Mouse (Mus musculus) brain, embryonic 18.5 days (tissue): ENCODE data around the gene Utp11.

ENCODE experiments used
- DNase-seq: peaks from one replicate; pipeline ENCODE4 v3.0.0-alpha.2; 2012; ENCODE audit warnings: low read depth, low spot score

The Utp11 gene

DNA sequence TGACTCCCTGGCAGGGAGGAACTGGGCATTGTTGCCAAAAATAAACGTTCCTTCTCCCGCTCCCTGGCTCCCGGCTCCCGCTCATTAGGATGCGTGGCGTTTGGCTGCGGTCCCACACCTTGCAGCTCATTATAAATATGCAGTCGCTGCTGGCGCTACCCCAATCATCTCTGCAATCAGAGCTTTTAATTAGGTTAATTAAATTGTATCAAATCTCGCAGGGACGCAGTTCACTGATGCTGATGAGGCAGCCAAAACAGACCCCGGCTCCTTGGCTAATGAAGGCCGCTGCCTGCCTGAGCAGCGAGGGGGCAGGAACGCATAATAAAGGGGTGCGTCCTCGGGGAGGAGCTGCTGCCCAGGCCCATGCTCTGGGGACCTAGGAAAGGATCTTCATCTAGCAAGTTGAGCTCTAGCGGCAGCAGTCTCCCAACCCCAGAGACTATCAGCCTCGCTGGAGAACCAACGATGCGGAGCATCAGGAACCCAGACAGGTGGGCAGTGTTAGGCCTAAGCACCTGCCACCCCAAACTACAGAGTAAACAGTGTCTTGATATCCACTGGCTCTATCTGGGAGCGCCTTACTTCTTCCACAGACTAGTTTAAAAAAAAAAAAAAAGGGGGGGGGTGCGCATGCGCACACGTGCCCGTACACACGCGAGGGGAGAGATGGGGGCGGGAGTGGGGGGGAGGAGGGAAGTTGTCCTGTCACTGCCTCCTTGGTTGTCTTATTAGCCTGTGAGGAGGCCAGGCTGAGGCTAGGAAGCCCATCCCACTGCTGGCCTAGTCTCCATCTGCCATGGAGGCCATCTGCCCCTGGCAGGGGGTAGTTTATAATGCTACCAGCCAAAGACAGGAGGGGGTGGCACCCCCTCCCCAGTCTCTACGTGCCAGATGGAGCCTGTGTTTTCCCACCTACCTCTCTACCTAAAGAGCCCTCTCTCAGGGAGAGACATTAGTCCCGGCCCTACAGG, 20.8 kb downstream of the Utp11 start:
- DNase-seq, result peak; percentile 59

DNA sequence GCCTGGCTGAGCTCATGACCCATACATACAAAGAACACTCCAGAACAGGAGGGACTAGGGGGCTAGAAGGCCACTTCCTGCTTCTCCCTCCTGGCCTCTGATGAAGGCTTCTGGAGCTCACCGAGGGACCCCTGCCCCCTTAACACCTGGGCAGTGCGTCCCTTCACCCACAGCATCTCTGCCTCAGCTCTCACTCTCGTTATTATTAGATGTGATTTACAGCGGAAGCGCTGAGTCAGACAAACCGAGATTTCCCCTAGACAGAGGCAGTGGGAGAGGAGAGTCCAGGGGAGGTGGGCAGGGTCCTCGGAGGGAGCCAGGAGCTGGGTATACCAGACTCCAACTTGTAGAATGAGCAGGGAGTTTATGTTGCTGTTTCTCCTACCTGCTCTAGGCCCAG, 21.8 kb downstream of the Utp11 start:
- DNase-seq, result no peak

DNA sequence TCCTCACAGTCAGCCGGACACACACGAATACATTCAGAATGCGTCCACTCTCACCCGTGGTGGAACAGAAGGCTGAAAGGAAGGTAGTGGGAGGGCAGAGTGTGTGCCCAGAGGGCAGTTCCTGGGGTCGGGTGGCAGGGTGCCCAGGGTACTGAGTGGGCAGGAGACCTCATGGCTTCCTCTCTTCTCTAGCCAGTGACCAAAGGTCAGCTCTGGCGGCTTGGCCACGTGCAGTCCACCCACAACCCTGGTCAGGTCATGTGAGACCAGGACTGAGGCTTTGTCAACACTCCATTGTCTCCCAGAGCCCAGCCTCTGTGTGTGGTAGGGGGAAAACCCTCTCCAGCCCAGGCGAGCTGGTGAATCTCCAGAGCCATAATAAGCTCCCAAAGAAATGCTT, 23.2 kb downstream of the Utp11 start:
- no peak for DNase-seq

GRCm38 (mm10) chr4:124668078-124668477, 25.3 kb downstream of the Utp11 start:
- no peak for DNase-seq

DNA sequence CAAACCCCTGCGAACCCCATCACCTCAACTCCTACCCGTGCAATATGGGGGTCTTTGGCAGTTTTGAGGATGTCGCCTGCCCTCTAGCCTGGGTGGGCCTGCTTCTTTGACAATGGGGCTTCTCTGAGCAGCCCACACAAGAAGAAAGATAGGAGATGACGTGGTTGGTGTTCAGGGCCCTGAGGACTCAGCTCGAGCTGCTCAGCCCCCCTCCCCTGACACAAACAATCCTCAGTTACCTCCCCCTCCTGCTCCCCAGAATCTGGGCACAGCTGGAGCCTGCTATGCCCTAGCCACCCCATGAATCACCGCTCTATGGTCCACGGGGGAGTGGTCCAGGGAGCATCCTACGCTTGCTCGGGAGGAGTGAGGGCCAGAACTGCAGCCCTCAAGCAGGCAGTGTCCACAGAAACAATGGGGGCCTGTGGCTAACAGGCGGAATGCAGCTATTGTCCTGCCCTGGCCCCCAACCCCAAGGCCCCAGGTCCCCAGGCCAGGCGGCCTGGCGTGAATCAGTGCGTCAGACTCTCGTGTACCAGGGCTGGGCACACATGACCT, 25.8 kb downstream of the Utp11 start:
- no peak for DNase-seq

DNA sequence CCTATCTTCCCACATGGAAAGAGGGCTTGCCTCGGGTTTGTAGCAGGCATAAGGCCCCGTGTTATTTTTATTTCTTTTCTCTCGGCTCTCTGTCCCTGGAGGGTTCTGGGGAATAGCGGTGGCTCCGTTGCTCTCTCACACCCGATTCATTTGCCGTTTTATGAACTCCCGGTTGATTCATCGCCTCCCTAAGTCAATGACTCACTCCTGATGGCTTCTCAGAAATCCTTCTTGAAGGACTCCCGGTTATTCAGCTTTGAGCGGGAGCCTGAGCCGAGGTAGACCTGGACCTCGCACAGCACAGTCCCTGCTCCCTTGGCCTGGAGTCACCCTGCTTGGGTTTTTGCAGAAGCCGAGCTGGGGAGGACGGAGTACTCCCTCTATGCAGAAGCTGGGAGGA, 28.8 kb downstream of the Utp11 start:
- DNase-seq, result no peak

GRCm38 (mm10) chr4:124664185-124664584, 29.2 kb downstream of the Utp11 start:
- DNase-seq, result no peak

- no peak for DNase-seq
Observed at GRCm38 (mm10) chr4:124663034-124663433, 30.4 kb downstream of the Utp11 start.

GRCm38 (mm10) chr4:124660603-124661002, 32.8 kb downstream of the Utp11 start:
- no peak for DNase-seq

GRCm38 (mm10) chr4:124659251-124660217, 33.9 kb downstream of the Utp11 start:
- DNase-seq, result no peak

GRCm38 (mm10) chr4:124658412-124658851, 35.0 kb downstream of the Utp11 start:
- DNase-seq, result no peak

- no peak for DNase-seq
Observed at GRCm38 (mm10) chr4:124657781-124658180, 35.6 kb downstream of the Utp11 start.

GRCm38 (mm10) chr4:124656854-124657650, 36.3 kb downstream of the Utp11 start:
- peak; percentile 85 for DNase-seq

DNA sequence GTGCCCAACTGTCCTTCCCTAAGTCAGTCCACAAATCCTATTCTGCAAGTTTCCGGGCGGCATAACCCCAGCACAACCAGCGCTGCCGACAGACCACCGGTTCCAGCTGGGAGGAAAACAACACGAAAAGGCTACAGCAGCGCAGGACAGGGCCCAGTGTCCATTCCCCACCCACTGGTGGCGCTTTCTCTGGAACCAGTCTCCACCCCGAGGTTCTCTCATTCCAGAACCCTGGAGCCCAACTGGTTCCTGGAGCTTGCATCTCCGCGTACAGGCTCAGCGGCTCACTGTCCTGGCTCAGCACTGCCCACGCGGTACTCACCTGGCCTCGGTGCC, 36.9 kb downstream of the Utp11 start, which contains the start of gene Pou3f1:
Gene Pou3f1 (plus strand): TSS at position 290 of the 336 bp plus-strand sequence.
- no peak for DNase-seq

GRCm38 (mm10) chr4:124652886-124653285, 40.5 kb downstream of the Utp11 start:
- DNase-seq, result no peak

DNA sequence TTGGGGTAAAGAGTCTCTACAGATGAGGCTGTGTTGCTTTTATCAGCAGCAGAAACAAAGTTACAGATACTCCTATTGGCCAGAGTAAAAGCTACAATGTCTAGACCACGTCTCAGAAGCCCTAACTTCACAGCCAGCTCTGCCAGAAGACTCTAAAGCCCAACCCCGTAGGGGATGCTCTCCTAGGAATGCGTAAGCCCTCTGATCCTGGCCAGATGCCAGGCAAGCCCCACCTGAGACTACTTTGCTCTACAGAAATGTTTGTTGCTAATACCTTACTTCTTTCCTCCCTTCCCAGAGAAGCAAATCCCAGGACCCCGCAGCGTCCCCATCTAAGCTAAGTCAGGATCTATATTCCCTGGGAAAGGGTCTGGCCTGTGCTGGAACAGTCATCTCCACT, 45.5 kb downstream of the Utp11 start:
- no peak for DNase-seq

- no peak for DNase-seq
Observed at GRCm38 (mm10) chr4:124646591-124646990, 46.8 kb downstream of the Utp11 start.

DNA sequence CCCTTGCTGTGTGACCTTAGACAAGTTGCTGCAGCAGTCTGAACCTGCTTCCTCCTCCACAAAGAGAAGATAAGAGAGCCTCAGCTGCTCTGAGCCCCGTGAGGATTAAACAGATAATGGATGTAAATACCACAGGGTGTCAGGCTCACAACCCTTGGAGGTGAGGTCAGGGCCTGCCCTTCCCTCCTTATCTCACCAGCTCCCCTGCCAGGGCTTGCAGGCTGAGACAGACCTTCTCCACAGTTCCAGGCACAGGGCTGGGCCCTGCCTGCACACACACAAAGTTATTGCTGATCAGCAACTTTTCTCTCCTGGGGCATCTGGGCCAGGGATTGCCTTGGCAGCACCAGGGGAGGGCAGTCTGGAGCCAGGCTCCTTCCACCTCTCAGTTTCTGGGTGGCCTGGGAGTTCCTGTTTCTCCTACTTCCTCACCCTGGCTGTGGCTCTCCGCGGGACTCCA, 48.4 kb downstream of the Utp11 start:
- DNase-seq, result no peak

GRCm38 (mm10) chr4:124643859-124644258, 49.5 kb downstream of the Utp11 start:
- DNase-seq, result no peak

DNA sequence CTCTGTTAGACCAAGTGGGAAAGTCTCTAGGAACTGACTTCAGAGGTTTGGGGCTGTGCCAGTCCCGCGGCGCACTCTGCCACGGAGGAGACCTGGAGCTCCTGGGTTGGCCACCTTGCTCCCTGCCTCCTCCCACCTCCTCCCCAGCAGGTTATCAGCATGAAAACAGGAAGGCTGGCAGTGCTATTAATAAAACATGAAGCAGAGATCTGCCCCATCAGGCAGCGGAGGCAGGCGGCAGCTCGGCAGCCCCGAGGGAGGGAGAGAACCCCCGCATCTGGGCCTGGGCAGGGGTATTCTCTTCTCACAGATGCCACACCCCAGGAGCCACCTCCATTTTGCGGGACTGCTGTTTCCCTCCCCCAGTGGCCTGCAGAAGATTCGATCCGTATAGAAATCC, 53.7 kb downstream of the Utp11 start:
- DNase-seq, result no peak

- DNase-seq, result no peak
Observed at GRCm38 (mm10) chr4:124633281-124633680, 60.1 kb downstream of the Utp11 start.
